Mouse (Mus musculus): ENCODE data around the gene Csnk1e.

GRCm38 (mm10) chr15:79422715-79423243 lies 32.6 kb downstream of the Csnk1e start:
- TF ChIP-seq CTCF (IDR thresholded peaks at IDR 0.05; ENCODE audit: low read depth): no peak
- no peak for TF ChIP-seq EP300 (IDR thresholded peaks at IDR 0.05; ENCODE audit: low read depth)
